Mouse (Mus musculus): Measurements from ENCODE around the gene Olfr822.

DNA sequence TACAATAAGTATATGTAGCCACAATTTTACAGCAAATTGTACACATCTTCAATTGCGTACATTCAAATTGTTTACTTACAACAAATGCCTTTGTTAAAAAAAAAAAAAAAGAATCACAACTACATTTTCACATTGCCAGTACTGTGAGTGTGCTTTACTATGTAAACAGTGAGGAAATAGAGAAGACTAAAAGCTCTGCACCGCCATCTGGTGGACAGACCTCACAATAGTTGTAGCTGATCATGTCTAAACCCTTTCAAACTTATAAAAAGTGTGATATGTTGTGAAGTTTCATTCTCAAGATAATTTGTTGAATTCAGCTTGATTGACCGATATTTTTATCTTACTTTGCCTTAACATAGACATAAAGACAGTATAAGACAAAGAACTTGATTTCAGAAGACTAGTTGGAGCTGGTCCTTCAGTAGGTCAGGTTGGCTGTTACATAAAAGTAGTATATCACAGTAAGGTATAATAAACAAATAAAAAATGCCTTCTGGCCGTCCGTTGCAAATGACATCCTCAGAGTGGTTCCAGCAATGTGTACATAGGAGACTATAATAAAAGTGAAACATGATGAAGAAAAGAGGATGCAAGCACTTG lies 21.9 kb downstream of the Olfr822 start:
- TF ChIP-seq CTCF (IDR thresholded peaks at IDR 0.05; ENCODE audit: low read depth) (peak; percentile 77), EP300 (optimal IDR thresholded peaks at IDR 0.05) (no peak)

All from stomach, postnatal 0 days (tissue).